Mouse (Mus musculus) thymus, adult 2 months (tissue): ENCODE data around the gene Tmem262.

Experiments
- CTCF ChIP-seq: fragments of 200-500 bp; IDR thresholded peaks from 2 replicates; pipeline ENCODE4 v1.5.1; 2012; ENCODE audit warnings: mild to moderate bottlenecking, control low read depth, low read length, moderate library complexity, borderline replicate concordance; ENCODE audit not compliant: control insufficient read depth, poor library complexity, insufficient read depth; ENCODE audit errors: extremely low read depth
- POLR2A ChIP-seq: fragments of 200-500 bp; IDR thresholded peaks from 2 replicates; pipeline ENCODE4 v1.6.1; 2012; ENCODE audit warnings: mild to moderate bottlenecking, low read length, control low read depth, moderate library complexity; ENCODE audit not compliant: control insufficient read depth, poor library complexity, insufficient read depth; ENCODE audit errors: extremely low read depth

- TF ChIP-seq CTCF: no peak
- TF ChIP-seq POLR2A: no peak
Observed at GRCm38 (mm10) chr19:6101186-6101585, 21.4 kb downstream of the Tmem262 start.
